Mouse (Mus musculus) C2C12 (cell line): ENCODE results near the gene 2700097O09Rik.
"Not testable (repeated sequence)": the region's sequence is repeated elsewhere in the genome, so short reads cannot be mapped to it uniquely, and the experiment has no call there.

Source experiments
- CTCF ChIP-seq: IDR thresholded peaks from one replicate; pipeline ENCODE4 v1.5.1; 2011; ENCODE audit not compliant: control insufficient read depth, insufficient read depth, insufficient read length
- FOSL1 ChIP-seq: IDR thresholded peaks from one replicate; pipeline ENCODE4 v1.8.0; 2011; ENCODE audit warnings: mild to moderate bottlenecking, low read length; ENCODE audit not compliant: poor library complexity, insufficient read depth, severe bottlenecking
- MAX ChIP-seq: IDR thresholded peaks from one replicate; pipeline ENCODE4 v1.6.1; 2011; ENCODE audit warnings: mild to moderate bottlenecking, control low read depth
- MYOG ChIP-seq: IDR thresholded peaks from one replicate; pipeline ENCODE4 v1.6.1; 2011; ENCODE audit not compliant: control insufficient read depth, insufficient read length; ENCODE audit errors: extremely low read depth
- USF1 ChIP-seq: IDR thresholded peaks from one replicate; pipeline ENCODE4 v1.6.1; 2011; ENCODE audit warnings: low read depth, mild to moderate bottlenecking, control low read depth, moderate library complexity

DNA sequence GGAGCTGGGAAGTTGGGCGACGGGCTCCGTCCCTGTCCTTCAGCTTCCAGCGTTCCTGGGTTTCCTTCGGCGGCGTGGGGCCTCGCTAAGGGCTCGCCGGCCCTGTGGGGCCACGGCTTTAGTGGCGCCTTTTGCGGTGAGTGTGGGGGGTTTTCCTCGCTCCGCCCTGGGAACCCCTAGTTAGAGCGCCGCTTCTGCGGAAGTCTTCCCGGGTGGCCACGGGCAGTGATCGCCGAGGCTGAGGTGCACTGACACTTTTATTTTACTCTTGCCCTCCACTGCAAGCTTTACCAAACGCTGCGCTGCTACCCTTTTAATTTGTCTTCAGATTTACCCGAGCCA, 662 bp upstream of the 2700097O09Rik start:
- not testable (repeated sequence) for TF ChIP-seq CTCF, MAX, USF1, MYOG, FOSL1
